In the genomic region with DNA sequence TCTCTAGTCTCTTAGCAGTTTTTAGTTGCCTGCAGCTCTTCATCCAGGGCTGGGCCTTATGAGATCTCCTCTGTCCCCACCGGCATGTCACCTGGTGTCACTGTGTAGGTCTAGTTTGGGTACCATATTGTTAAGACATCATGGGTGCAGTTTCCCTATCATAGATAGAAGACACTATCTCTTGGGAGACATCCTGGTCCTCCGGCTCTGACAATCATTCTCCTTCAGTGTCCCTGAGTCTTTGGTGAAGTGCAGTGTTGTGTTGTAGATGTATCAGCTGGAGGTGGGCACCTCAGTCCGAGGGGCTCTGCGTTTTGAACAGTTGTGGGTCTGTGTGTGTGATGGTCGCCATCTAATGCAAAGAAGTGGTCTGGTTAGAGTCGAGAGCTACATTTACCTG, we compare ENCODE assay signal across 34 mouse cellular contexts. TPM values are rescaled to one million over a fixed set of nuclear protein-coding genes. Genes with fewer than 3 reads are reported as not detected.
"Had no signal": no experiment of that assay in that cellular context is flagged by ENCODE, and none has a peak within 500 bp of the region (broad histone marks: within the 10 kb centered on the region; RNA-seq: fewer than 3 reads in every experiment).

No protein-coding gene starts in this region.

- H3K27me3 ChIP-seq: heart, embryonic 12.5 days; heart, embryonic 13.5 days; heart, embryonic 15.5 days; hindbrain, embryonic 12.5 days; hindbrain, embryonic 13.5 days; hindbrain, embryonic 15.5 days; intestine, embryonic 15.5 days; kidney, embryonic 15.5 days had no signal

- H3K4me1 ChIP-seq: heart, embryonic 12.5 days; heart, embryonic 13.5 days; heart, embryonic 15.5 days; hindbrain, embryonic 10.5 days; hindbrain, embryonic 12.5 days; hindbrain, embryonic 13.5 days; hindbrain, embryonic 15.5 days; intestine, embryonic 15.5 days; kidney, embryonic 15.5 days had no signal

- H3K9ac ChIP-seq: heart, embryonic 12.5 days; heart, embryonic 13.5 days; heart, embryonic 15.5 days; hindbrain, embryonic 12.5 days; hindbrain, embryonic 13.5 days; hindbrain, embryonic 14.5 days; hindbrain, embryonic 15.5 days; intestine, embryonic 15.5 days; kidney, embryonic 15.5 days had no signal

- H3K4me2 ChIP-seq: heart, embryonic 11.5 days; heart, embryonic 12.5 days; heart, embryonic 13.5 days; heart, embryonic 15.5 days; hindbrain, embryonic 12.5 days; hindbrain, embryonic 13.5 days; hindbrain, embryonic 14.5 days; hindbrain, embryonic 15.5 days; intestine, embryonic 15.5 days; kidney, embryonic 15.5 days had no signal

- ATAC-seq: hindbrain, embryonic 16.5 days; hindbrain, postnatal 0 days; inflammation-experienced regulatory T-cells, adult 6 months; intestine, embryonic 15.5 days; intestine, embryonic 16.5 days; intestine, postnatal 0 days had no signal

- H3K9me3 ChIP-seq: heart, embryonic 13.5 days; heart, embryonic 15.5 days; hindbrain, embryonic 10.5 days; hindbrain, embryonic 12.5 days; hindbrain, embryonic 13.5 days; hindbrain, embryonic 15.5 days; intestine, embryonic 15.5 days; kidney, embryonic 15.5 days had no signal

- H3K27ac ChIP-seq: heart, embryonic 13.5 days; heart, embryonic 15.5 days; hindbrain, embryonic 10.5 days; hindbrain, embryonic 12.5 days; hindbrain, embryonic 13.5 days; hindbrain, embryonic 14.5 days; hindbrain, embryonic 15.5 days; hindbrain, postnatal 0 days; intestine, embryonic 15.5 days; kidney, embryonic 15.5 days; kidney, postnatal 0 days; layer of hippocampus, adult 2 months; left cerebral cortex, adult 2 months had no signal

- H3K4me3 ChIP-seq: heart, embryonic 12.5 days; heart, embryonic 13.5 days; heart, embryonic 15.5 days; hindbrain, embryonic 10.5 days; hindbrain, embryonic 12.5 days; hindbrain, embryonic 13.5 days; hindbrain, embryonic 15.5 days; intestine, embryonic 15.5 days; kidney, embryonic 15.5 days; layer of hippocampus, adult 2 months; left cerebral cortex, adult 2 months had no signal

- H3K36me3 ChIP-seq: heart, embryonic 12.5 days; heart, embryonic 13.5 days; heart, embryonic 15.5 days; hindbrain, embryonic 10.5 days; hindbrain, embryonic 12.5 days; hindbrain, embryonic 13.5 days; hindbrain, embryonic 15.5 days; intestine, embryonic 15.5 days; kidney, embryonic 15.5 days had no signal

- DNase-seq: heart, postnatal 14 days; heart, postnatal 36 days; heart, postnatal 4 days; kidney, adult 11 months; kidney, adult 18-20 months; kidney, adult 2 months; kidney, adult 8-10 months; kidney, adult 9 months; kidney, postnatal 10 days; kidney, postnatal 14 days; kidney, postnatal 25 days; kidney, postnatal 36 days; kidney, postnatal 4 days; layer of hippocampus, adult 9-11 months; layer of hippocampus, postnatal 36 days had no signal

RNA-seq across cellular contexts. Expression of gene Synm, which starts 58.0 kb away (rescaled TPM):
- polyA plus RNA-seq: inflammation-experienced regulatory T-cells, adult 6 months had no signal
